Mouse (Mus musculus): ENCODE measurements around the gene Fndc3a. TPM values are rescaled to one million over a fixed set of nuclear protein-coding genes. Genes with fewer than 3 reads are reported as not detected.

The Fndc3a gene
- total RNA-seq, 1 experiment from 2014 or later = 72.5 TPM

GRCm38 (mm10) chr14:72689525-72689924 lies 20.3 kb downstream of the Fndc3a start:
- ATAC-seq (ENCODE audit: extremely low read depth, insufficient number of reproducible peaks, low FRiP score, poor library complexity, severe bottlenecking) = no peak

- peak; percentile 77 for ATAC-seq (ENCODE audit: extremely low read depth, insufficient number of reproducible peaks, low FRiP score, poor library complexity, severe bottlenecking)
Measured at GRCm38 (mm10) chr14:72684857-72685370, 24.9 kb downstream of the Fndc3a start.

DNA sequence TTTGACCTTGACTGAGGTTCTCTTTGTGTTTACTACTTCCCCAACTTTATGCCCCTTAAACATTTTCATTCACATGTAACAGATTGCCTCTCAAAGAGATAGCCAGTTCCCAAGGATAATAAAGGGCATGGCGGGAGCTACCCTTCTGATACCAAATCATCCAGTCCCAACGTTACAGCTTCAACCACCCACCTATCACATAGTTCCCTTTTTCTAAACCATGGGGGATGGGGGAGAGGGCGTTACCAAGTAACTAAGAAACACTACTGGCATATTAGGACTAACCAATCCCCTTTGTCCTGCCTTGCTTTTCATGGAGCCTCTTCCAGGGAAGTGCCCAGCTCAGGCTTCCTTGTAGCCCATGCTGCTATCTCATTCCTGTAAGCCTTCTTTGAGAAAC lies 32.6 kb downstream of the Fndc3a start:
- ATAC-seq (ENCODE audit: extremely low read depth, insufficient number of reproducible peaks, low FRiP score, poor library complexity, severe bottlenecking) = no peak

DNA sequence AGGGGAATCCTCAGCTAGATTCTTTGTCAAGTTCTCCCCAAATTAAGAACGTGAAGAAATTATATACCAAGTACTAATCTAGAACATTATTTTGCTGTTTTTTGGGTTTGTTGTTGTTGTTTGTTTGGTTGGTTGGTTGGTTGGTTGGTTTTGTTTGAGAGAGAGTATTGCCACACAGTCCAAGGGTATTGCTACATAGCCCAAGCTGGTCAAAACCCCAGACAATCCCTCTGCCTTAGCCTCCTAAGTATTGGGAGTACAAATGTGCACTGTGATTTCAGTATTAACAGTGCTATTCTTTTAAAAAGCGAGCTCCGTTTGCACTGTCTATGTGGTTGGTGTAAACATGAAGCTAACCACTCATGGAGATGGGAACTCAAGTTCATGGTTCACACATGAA lies 37.9 kb downstream of the Fndc3a start:
- no peak for ATAC-seq (ENCODE audit: extremely low read depth, insufficient number of reproducible peaks, low FRiP score, poor library complexity, severe bottlenecking)

DNA sequence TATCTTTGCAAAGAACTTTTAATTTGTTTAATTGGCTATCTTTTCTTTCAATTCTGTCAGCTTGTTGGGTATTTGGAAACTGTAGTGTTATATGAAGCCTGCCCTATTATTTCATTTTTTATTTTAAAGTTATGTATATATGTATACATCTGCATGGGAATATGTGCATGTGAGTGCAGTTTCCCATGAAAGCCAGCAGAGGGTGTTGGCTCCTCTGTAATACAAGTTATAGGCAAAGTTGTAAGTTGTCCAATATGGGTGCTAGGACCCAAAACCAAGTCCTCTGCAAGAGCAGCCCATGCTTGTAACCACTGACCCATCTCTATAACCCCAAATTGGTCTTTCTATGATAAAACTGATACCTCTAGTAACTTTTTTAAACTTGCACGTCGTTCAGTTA lies 38.8 kb downstream of the Fndc3a start:
- no peak for ATAC-seq (ENCODE audit: extremely low read depth, insufficient number of reproducible peaks, low FRiP score, poor library complexity, severe bottlenecking)

DNA sequence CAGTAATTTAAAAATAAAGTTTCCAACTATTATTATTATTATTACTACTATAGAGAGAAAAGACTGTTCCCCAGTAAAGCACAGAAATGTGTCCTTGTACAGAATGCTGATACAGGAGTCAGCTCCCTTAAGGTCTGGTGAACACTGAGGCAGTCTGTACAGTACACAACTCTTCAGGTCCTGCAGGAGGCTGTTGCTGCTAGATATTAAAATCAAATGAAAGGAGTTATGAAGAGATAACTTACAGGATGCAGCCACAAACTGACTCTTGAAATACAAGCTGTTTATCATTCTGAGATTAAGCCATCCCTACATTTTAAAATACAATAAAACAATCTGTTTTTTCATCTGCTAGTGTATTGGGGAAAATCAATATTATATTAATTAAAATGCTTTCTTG lies 60.5 kb downstream of the Fndc3a start:
- ATAC-seq (ENCODE audit: extremely low read depth, insufficient number of reproducible peaks, low FRiP score, poor library complexity, severe bottlenecking) = no peak

DNA sequence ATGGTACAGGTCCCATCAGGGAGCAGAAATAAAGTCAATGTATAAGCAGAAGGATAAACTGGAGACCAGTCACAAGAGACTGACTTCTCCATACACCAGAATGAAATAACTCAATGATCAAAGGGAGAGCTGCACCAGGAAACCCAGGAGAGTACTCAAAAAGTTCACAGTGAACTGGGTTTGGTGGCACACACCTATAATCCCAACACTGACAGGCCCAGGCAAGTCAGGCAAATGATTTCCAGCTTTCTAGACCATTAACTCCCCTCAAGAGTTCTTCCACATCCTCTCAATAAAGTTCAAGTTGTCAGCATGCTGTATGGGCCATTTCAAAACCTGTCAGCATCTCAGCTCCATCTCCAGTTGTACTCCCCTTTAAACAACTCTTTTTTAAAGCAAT lies 64.3 kb downstream of the Fndc3a start:
- ATAC-seq (ENCODE audit: extremely low read depth, insufficient number of reproducible peaks, low FRiP score, poor library complexity, severe bottlenecking) = no peak

GRCm38 (mm10) chr14:72644620-72645019 lies 65.2 kb downstream of the Fndc3a start:
- ATAC-seq (ENCODE audit: extremely low read depth, insufficient number of reproducible peaks, low FRiP score, poor library complexity, severe bottlenecking) = no peak

DNA sequence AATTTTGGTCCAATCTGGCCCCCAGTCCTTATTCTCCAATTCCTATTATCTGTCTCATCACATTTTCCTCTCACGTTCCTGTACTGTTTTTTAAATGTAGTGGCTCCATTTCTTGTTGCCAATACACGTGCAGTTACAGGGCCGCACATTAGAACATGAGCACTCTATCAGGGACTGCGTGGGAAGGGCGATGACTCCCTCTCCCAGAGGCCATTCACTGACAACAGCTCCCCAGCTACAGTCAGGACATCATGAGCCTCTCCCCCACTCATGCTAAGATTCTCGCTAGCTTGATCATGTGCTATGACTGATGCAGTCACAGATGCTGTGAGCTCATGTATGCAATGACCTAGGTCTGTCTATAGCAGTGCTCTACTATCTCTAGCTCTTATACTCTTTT lies 71.3 kb downstream of the Fndc3a start:
- ATAC-seq (ENCODE audit: extremely low read depth, insufficient number of reproducible peaks, low FRiP score, poor library complexity, severe bottlenecking) = no peak

- ATAC-seq (ENCODE audit: extremely low read depth, insufficient number of reproducible peaks, low FRiP score, poor library complexity, severe bottlenecking) = no peak
Measured at GRCm38 (mm10) chr14:72633571-72633970, 76.2 kb downstream of the Fndc3a start.

- ATAC-seq (ENCODE audit: extremely low read depth, insufficient number of reproducible peaks, low FRiP score, poor library complexity, severe bottlenecking) = no peak
Measured at GRCm38 (mm10) chr14:72625411-72625810, 84.4 kb downstream of the Fndc3a start.

GRCm38 (mm10) chr14:72604077-72604476 lies 105.7 kb downstream of the Fndc3a start:
- ATAC-seq (ENCODE audit: extremely low read depth, insufficient number of reproducible peaks, low FRiP score, poor library complexity, severe bottlenecking) = no peak

- no peak for ATAC-seq (ENCODE audit: extremely low read depth, insufficient number of reproducible peaks, low FRiP score, poor library complexity, severe bottlenecking)
Measured at GRCm38 (mm10) chr14:72603194-72603521, 106.6 kb downstream of the Fndc3a start.

GRCm38 (mm10) chr14:72602521-72603193 lies 107.1 kb downstream of the Fndc3a start:
- peak; percentile 36; the same call in 1 of the 2 replicates for ATAC-seq (ENCODE audit: extremely low read depth, insufficient number of reproducible peaks, low FRiP score, poor library complexity, severe bottlenecking)

DNA sequence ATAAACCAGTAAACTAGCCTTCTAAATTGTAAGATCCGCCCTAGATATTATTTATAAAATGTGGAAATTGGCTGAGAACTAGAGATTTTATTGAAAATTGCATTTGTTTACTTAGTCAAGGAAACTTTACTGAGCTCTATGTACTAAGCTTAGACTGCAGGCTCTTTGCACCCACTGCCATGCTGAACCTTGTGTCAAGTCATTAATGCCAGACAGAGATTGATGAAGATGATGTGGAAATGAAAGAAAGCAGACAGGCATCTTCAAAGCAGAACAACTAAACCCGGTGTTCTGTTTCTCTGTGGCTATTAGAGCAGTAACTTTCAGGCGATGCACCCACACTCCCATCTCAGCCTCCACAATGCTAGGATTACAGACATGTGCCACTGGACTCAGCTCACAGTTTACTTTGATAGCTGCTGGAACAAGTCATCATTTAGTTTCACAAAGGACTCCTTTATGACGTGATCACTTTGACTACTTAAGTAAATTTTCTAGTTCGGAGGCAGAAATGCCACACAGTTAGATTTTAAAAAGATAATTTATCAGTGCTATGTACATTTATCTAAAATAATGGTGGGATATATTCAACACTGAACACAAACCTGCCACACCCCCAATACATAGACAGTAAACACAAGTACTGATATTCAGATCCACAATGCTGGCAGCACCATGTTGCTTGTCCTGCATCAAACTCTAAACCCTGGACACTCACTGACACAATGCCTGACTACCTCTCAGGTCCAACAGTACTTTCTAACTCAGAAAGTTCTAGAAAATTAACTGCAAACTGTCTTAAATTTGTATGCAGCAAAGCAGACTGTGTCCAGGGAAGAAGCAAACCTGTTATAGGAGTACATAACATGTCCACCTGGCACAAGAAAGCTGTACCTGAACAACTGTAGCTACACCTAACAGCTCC lies 108.2 kb downstream of the Fndc3a start:
- ATAC-seq (ENCODE audit: extremely low read depth, insufficient number of reproducible peaks, low FRiP score, poor library complexity, severe bottlenecking) = no peak

DNA sequence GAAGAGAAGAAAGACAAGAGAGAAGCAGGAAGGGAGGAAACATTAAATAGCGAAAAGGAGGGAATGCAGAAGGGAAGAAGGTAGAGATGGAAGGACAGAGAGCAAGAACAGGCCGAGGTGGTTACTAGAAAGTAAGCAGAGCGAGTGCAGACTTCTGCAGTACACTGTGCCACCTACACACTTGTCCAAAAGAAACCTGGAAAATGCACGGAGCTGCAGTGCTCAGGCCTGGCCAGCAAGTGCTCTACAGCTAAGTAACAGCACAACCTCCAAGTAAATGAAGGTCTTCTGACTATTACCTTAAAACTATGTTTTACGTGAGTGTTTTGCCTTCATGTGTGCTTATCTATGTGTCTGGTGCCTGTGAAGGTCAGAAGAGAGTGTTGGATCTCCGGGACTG lies 109.4 kb downstream of the Fndc3a start:
- ATAC-seq (ENCODE audit: extremely low read depth, insufficient number of reproducible peaks, low FRiP score, poor library complexity, severe bottlenecking) = no peak

DNA sequence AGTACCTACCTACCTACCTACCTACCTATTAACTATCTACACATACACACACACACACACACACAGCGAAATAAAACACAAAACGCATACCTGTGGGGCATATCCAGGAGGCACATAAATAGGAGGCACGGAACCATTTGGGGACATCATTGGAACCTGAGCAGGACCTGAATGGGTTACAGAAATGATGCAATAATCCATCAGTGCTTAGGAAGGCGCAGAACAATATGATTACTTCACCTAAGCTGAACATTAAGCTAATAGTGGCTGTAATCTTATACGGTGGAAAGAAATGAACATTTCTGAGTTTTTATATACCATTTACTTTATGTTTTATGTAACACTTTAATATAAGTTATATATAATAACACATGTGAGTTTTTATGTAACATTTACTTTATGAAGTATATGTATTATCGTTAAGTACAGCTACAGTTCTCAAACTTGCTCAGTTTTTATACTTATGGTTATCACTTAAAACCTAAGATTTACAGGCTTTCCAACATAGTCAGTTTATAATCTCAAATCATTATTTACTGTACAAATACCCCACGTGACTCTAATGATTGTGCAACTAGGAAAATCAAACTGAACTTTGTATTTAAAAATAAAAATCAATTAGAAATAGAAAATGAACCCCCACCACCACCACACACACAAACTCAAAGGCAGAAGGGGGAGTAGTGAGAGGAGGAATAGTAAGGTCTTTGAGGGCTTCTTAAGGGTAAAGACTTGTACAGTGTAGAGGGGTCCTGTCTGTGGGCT lies 110.6 kb downstream of the Fndc3a start:
- ATAC-seq (ENCODE audit: extremely low read depth, insufficient number of reproducible peaks, low FRiP score, poor library complexity, severe bottlenecking) = no peak

DNA sequence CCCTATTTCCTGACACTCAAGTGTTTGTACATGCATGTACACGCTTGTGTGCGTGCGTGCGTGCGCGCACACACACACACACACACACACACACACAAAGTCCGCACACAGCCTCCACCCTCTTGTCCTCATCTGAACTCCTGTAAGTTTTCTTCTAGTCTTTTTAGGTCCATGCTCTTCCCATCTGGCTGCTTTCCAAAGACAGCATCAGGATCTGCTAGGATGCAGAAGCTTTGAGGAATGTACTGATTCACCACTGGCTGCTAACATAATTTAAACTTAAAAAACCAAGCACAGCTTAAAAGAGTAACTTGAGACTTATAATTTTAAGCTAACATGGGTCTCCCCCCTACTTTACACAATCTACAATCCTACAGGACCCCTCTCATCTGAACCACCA lies 115.6 kb downstream of the Fndc3a start:
- ATAC-seq (ENCODE audit: extremely low read depth, insufficient number of reproducible peaks, low FRiP score, poor library complexity, severe bottlenecking) = no peak

DNA sequence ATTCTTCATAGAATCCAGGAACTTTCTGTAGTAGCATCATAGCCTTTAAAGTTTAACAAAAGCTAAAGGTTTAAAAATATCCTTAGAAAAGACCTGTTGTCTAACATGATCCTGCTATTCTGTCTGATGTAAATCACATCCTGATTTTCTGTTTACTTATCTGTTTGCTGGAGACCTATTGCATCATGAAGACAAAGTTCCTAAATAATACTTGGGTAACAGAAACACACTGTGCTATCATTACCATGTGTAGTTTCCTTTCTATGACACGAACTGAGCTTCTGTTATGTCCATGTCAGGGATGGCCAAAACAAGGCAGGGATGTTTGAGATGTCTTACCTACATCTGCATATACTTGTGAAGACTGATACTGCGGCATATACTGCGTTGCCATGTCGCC lies 120.4 kb downstream of the Fndc3a start:
- no peak for ATAC-seq (ENCODE audit: extremely low read depth, insufficient number of reproducible peaks, low FRiP score, poor library complexity, severe bottlenecking)
